Mouse (Mus musculus) hindbrain, embryonic 10.5 days (tissue): Measurements from ENCODE around the gene Slc9a8. TPM values are rescaled to one million over a fixed set of nuclear protein-coding genes. Genes with fewer than 3 reads are reported as not detected.

Experiments
- DNase-seq: peaks from one replicate; pipeline ENCODE4 v3.0.0-alpha.2; 2017; ENCODE audit warnings: low spot score
- H3K27ac ChIP-seq: fragments of 300-500 bp; sonication (generic); 2 replicates; pipeline ENCODE4 v1.5.1; 2016; ENCODE audit warnings: mild to moderate bottlenecking, moderate library complexity
- H3K27me3 ChIP-seq: fragments of 300-500 bp; sonication (generic); 2 replicates; pipeline ENCODE4 v1.6.1; 2016; ENCODE audit warnings: mild to moderate bottlenecking; ENCODE audit not compliant: poor library complexity, insufficient read depth, severe bottlenecking
- H3K36me3 ChIP-seq: fragments of 300-500 bp; sonication (generic); 2 replicates; pipeline ENCODE4 v1.6.1; 2016; ENCODE audit warnings: mild to moderate bottlenecking, moderate library complexity
- H3K4me1 ChIP-seq: fragments of 300-500 bp; sonication (generic); replicated peaks from 2 replicates; pipeline ENCODE4 v1.6.1; 2016; ENCODE audit warnings: mild to moderate bottlenecking
- H3K4me3 ChIP-seq: fragments of 300-500 bp; sonication (generic); 2 replicates; pipeline ENCODE4 v1.5.1; 2016; ENCODE audit warnings: mild to moderate bottlenecking, moderate library complexity
- H3K9me3 ChIP-seq: fragments of 300-500 bp; sonication (generic); 2 replicates; pipeline ENCODE4 v1.6.1; 2016; ENCODE audit warnings: mild to moderate bottlenecking, moderate library complexity
- WGBS: fragments of 180-500 bp; shearing (Covaris S2); methylation state at CpG from one replicate; pipeline ENCODE4 v1.1.7; 2016; 5-methylcytosine and 5-hydroxymethylcytosine counted together
- polyA plus RNA-seq: library from polyadenylated mRNA; unstranded; fragments of >200 nt; fragmentation: Nextera tagmentation; extraction: Ambion mirVana; gene quantifications from 2 replicates; pipeline ENCODE4 v1.2.1, GENCODE M21; 2016

Gene Slc9a8
- polyA plus RNA-seq, result 21.7 and 26.7 TPM in 2 replicates

- Histone ChIP-seq H3K27ac (peak within 1 kb of the TSS; percentile 99), H3K4me3 (peak within 1 kb of the TSS; percentile 76), H3K27me3 (no peaks in the 10 kb centered on the region), H3K4me1 (peaks cover 32% of the 10 kb centered on the region), H3K36me3 (peaks cover 30% of the 10 kb centered on the region), H3K9me3 (peaks cover 4% of the 10 kb centered on the region; the same call in 1 of the 2 replicates)
- peak; percentile 97 for DNase-seq
- under 1% methylated on average over 66 of the region's 66 CpGs for WGBS
These were observed at the start of gene Slc9a8 for GRCm38 (mm10) chr2:167421330-167422149. Gene Slc9a8 (plus strand): TSS chr2:167421712.

- Histone ChIP-seq H3K36me3 (no peaks in the 10 kb centered on the region), H3K27me3 (no peaks in the 10 kb centered on the region), H3K4me3 (no peak overlapping the region), H3K27ac (no peak overlapping the region), H3K9me3 (no peaks in the 10 kb centered on the region), H3K4me1 (peaks cover 12% of the 10 kb centered on the region; the same call in 1 of the 2 replicates)
- WGBS, result 88% methylated on average over 5 of the region's 5 CpGs
- DNase-seq, result no peak
These were observed 48.2 kb upstream of the Slc9a8 start for GRCm38 (mm10) chr2:167373266-167373665.

GRCm38 (mm10) chr2:167374191-167374805 lies 47.2 kb upstream of the Slc9a8 start:
- H3K4me1 ChIP-seq, result peaks cover 20% of the 10 kb centered on the region
- no peaks in the 10 kb centered on the region for H3K27me3 ChIP-seq
- H3K36me3 ChIP-seq, result no peaks in the 10 kb centered on the region
- no peak overlapping the region for H3K27ac ChIP-seq
- H3K9me3 ChIP-seq, result no peaks in the 10 kb centered on the region
- 92% methylated on average over 12 of the region's 12 CpGs for WGBS
- H3K4me3 ChIP-seq, result no peak overlapping the region
- no peak for DNase-seq

- H3K36me3 ChIP-seq, result no peaks in the 10 kb centered on the region
- no peaks in the 10 kb centered on the region for H3K27me3 ChIP-seq
- H3K4me1 ChIP-seq, result peaks cover 21% of the 10 kb centered on the region
- no peaks in the 10 kb centered on the region for H3K9me3 ChIP-seq
- no peak overlapping the region for H3K4me3 ChIP-seq
- WGBS, result 81% methylated on average over 9 of the region's 9 CpGs
- no peak overlapping the region for H3K27ac ChIP-seq
- no peak for DNase-seq
These were observed 46.4 kb upstream of the Slc9a8 start for GRCm38 (mm10) chr2:167375135-167375534.

- DNase-seq, result no peak
- Histone ChIP-seq H3K27me3 (no peaks in the 10 kb centered on the region), H3K27ac (no peak overlapping the region), H3K4me3 (no peak overlapping the region), H3K36me3 (no peaks in the 10 kb centered on the region), H3K4me1 (peaks cover 25% of the 10 kb centered on the region), H3K9me3 (no peaks in the 10 kb centered on the region)
- WGBS, result 94% methylated on average over 5 of the region's 5 CpGs
These were observed 45.8 kb upstream of the Slc9a8 start for GRCm38 (mm10) chr2:167375688-167376087.

- 82% methylated on average over 8 of the region's 8 CpGs for WGBS
- Histone ChIP-seq H3K4me1 (peaks cover 30% of the 10 kb centered on the region), H3K4me3 (no peak overlapping the region), H3K9me3 (no peaks in the 10 kb centered on the region), H3K27me3 (no peaks in the 10 kb centered on the region), H3K36me3 (no peaks in the 10 kb centered on the region), H3K27ac (no peak overlapping the region)
- peak; percentile 15 for DNase-seq
These were observed 45.4 kb upstream of the Slc9a8 start for GRCm38 (mm10) chr2:167376160-167376564.

- Histone ChIP-seq H3K4me1 (peaks cover 30% of the 10 kb centered on the region), H3K9me3 (no peaks in the 10 kb centered on the region), H3K36me3 (no peaks in the 10 kb centered on the region), H3K27ac (no peak overlapping the region), H3K27me3 (no peaks in the 10 kb centered on the region), H3K4me3 (no peak overlapping the region)
- WGBS, result 69% methylated on average over 3 of the region's 3 CpGs
- DNase-seq, result no peak
These were observed 43.8 kb upstream of the Slc9a8 start for GRCm38 (mm10) chr2:167377697-167378096.

GRCm38 (mm10) chr2:167378972-167379371 lies 42.5 kb upstream of the Slc9a8 start:
- H3K27me3 ChIP-seq, result no peaks in the 10 kb centered on the region
- 46% methylated on average over 4 of the region's 4 CpGs for WGBS
- DNase-seq, result no peak
- peaks cover 30% of the 10 kb centered on the region for H3K4me1 ChIP-seq
- H3K36me3 ChIP-seq, result no peaks in the 10 kb centered on the region
- H3K4me3 ChIP-seq, result no peak overlapping the region
- no peak overlapping the region for H3K27ac ChIP-seq
- no peaks in the 10 kb centered on the region for H3K9me3 ChIP-seq

GRCm38 (mm10) chr2:167380615-167381285 lies 40.8 kb upstream of the Slc9a8 start:
- DNase-seq, result no peak
- H3K9me3 ChIP-seq, result no peaks in the 10 kb centered on the region
- 57% methylated on average over 7 of the region's 7 CpGs for WGBS
- H3K4me3 ChIP-seq, result no peak overlapping the region
- peak overlapping the region; percentile 35; the same call in 1 of the 2 replicates for H3K27ac ChIP-seq
- no peaks in the 10 kb centered on the region for H3K36me3 ChIP-seq
- no peaks in the 10 kb centered on the region for H3K27me3 ChIP-seq
- H3K4me1 ChIP-seq, result peaks cover 30% of the 10 kb centered on the region

- no peak overlapping the region for H3K27ac ChIP-seq
- H3K4me3 ChIP-seq, result no peak overlapping the region
- no peaks in the 10 kb centered on the region for H3K36me3 ChIP-seq
- no peaks in the 10 kb centered on the region for H3K27me3 ChIP-seq
- DNase-seq, result no peak
- no peaks in the 10 kb centered on the region for H3K9me3 ChIP-seq
- 84% methylated on average over 7 of the region's 7 CpGs for WGBS
- peaks cover 30% of the 10 kb centered on the region for H3K4me1 ChIP-seq
These were observed 39.9 kb upstream of the Slc9a8 start for GRCm38 (mm10) chr2:167381596-167381995.

- Histone ChIP-seq H3K36me3 (no peaks in the 10 kb centered on the region), H3K27ac (no peak overlapping the region), H3K27me3 (no peaks in the 10 kb centered on the region), H3K4me1 (peaks cover 25% of the 10 kb centered on the region), H3K9me3 (no peaks in the 10 kb centered on the region), H3K4me3 (no peak overlapping the region)
- WGBS, result 91% methylated on average over 7 of the region's 7 CpGs
- no peak for DNase-seq
These were observed 39.1 kb upstream of the Slc9a8 start for GRCm38 (mm10) chr2:167382389-167382788.

GRCm38 (mm10) chr2:167383666-167384083 lies 37.8 kb upstream of the Slc9a8 start:
- no peak overlapping the region for H3K4me3 ChIP-seq
- H3K27ac ChIP-seq, result no peak overlapping the region
- peaks cover 16% of the 10 kb centered on the region for H3K4me1 ChIP-seq
- 91% methylated on average over 13 of the region's 13 CpGs for WGBS
- no peaks in the 10 kb centered on the region for H3K9me3 ChIP-seq
- DNase-seq, result no peak
- H3K36me3 ChIP-seq, result no peaks in the 10 kb centered on the region
- H3K27me3 ChIP-seq, result no peaks in the 10 kb centered on the region

- no peak overlapping the region for H3K4me3 ChIP-seq
- H3K4me1 ChIP-seq, result no peaks in the 10 kb centered on the region
- no peaks in the 10 kb centered on the region for H3K27me3 ChIP-seq
- H3K36me3 ChIP-seq, result no peaks in the 10 kb centered on the region
- 86% methylated on average over 4 of the region's 4 CpGs for WGBS
- no peak overlapping the region for H3K27ac ChIP-seq
- 0 out of 2 replicates have a peak, but pooled peaks cover 6% of the 10 kb centered on the region for H3K9me3 ChIP-seq
- no peak for DNase-seq
These were observed 35.1 kb upstream of the Slc9a8 start for GRCm38 (mm10) chr2:167386456-167386855.
